In the genomic region with DNA sequence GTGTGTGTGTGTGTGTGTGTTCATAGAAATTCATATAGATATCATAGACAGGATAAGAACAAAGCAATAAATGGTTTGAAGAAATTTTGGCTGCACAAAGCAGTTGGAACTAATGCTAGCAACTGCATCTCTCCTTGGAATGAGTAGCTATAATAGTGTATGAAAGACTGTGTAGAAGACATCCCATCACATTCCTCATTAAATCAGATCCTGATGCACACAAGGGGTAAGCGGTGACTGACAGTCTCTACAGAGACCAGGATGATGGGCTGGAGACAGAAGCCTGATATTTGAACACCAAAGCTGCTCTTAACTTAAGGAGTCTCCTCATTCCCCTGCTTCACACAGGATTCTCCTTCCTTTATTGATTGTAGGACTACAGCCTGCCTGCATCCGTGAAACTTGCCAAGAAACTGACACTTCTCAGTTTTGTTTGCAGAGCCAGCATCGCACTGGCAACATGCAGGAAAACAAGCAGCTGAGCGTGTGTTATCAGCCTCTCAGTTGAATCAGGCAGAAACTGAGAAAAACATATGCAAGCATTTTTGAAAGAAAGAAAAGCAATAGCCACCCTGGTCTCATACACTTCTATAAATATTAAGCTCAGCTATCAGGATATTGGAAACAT, we compare ENCODE assay signal across 22 mouse cellular contexts.
A peak's percentile ranks its signal among the peaks of the same experiment; 100 is the strongest.
DNase-seq lines count a peak whose midpoint lies in the region; ATAC-seq and TF ChIP-seq lines count a peak whose summit lies in the region.
"Had no signal": no experiment of that assay in that cellular context is flagged by ENCODE, and none has a peak within 500 bp of the region (broad histone marks: within the 10 kb centered on the region; RNA-seq: fewer than 3 reads in every experiment).

No protein-coding gene starts in this region.

- H3K27ac ChIP-seq in embryonic facial prominence, embryonic 14.5 days (replicated peaks; ENCODE audit: low read depth, low read length) = no peak overlapping the region
- H3K27ac ChIP-seq in embryonic facial prominence, embryonic 10.5 days (replicated peaks) = no peak overlapping the region
- H3K27ac ChIP-seq in hindbrain, postnatal 0 days = no peak overlapping the region
- no peak overlapping the region for H3K27ac ChIP-seq in hindbrain, embryonic 11.5 days (ENCODE audit: low read depth, low read length)
- H3K27ac ChIP-seq in midbrain, embryonic 11.5 days (ENCODE audit: low read depth, low read length) = no peak overlapping the region
- no peak overlapping the region for H3K27ac ChIP-seq in midbrain, embryonic 13.5 days
- 0 out of 2 replicates have a peak overlapping the region, but pooled peaks have one; percentile 20 for H3K27ac ChIP-seq in forebrain, embryonic 16.5 days (ENCODE audit: low read length)
- H3K27ac ChIP-seq: heart, embryonic 15.5 days; kidney, postnatal 0 days; liver, embryonic 14.5 days; midbrain, embryonic 12.5 days; stomach, postnatal 0 days had no signal

- H3K9me3 ChIP-seq in embryonic facial prominence, embryonic 14.5 days (ENCODE audit: control insufficient read depth, low read length) = no peaks in the 10 kb centered on the region
- H3K9me3 ChIP-seq in embryonic facial prominence, embryonic 10.5 days = peaks cover 4% of the 10 kb centered on the region; the same call in 1 of the 2 replicates
- H3K9me3 ChIP-seq in hindbrain, postnatal 0 days (ENCODE audit: low read length) = no peaks in the 10 kb centered on the region
- no peaks in the 10 kb centered on the region for H3K9me3 ChIP-seq in hindbrain, embryonic 11.5 days (ENCODE audit: control insufficient read depth, low read length)
- no peaks in the 10 kb centered on the region for H3K9me3 ChIP-seq in midbrain, embryonic 11.5 days (ENCODE audit: control insufficient read depth, low read length)
- no peaks in the 10 kb centered on the region for H3K9me3 ChIP-seq in midbrain, embryonic 13.5 days
- peaks cover 4% of the 10 kb centered on the region; the same call in 1 of the 2 replicates for H3K9me3 ChIP-seq in forebrain, embryonic 16.5 days (ENCODE audit: control insufficient read depth, low read length)
- H3K9me3 ChIP-seq: heart, embryonic 15.5 days had no signal

- TF ChIP-seq CTCF in hindbrain, postnatal 0 days (IDR thresholded peaks at IDR 0.05; ENCODE audit: low read depth) = no peak

- ATAC-seq in embryonic facial prominence, embryonic 14.5 days (ENCODE audit: low read depth) = no peak
- peak; percentile 43; the same call in 1 of the 2 replicates for ATAC-seq in hindbrain, postnatal 0 days
- ATAC-seq in hindbrain, embryonic 11.5 days (ENCODE audit: low FRiP score) = no peak
- no peak for ATAC-seq in midbrain, embryonic 11.5 days (ENCODE audit: low FRiP score)
- ATAC-seq in midbrain, embryonic 13.5 days = no peak
- ATAC-seq in forebrain, embryonic 16.5 days = peak; percentile 92
- ATAC-seq: CD4-positive, CD25-positive, alpha-beta regulatory T cell, adult 4 months; Patski had no signal

- DNase-seq in embryonic facial prominence, embryonic 14.5 days (ENCODE audit: low spot score) = peak; percentile 29
- DNase-seq in embryonic facial prominence, embryonic 10.5 days (ENCODE audit: low spot score) = no peak
- DNase-seq in hindbrain, postnatal 0 days (ENCODE audit: low spot score) = peak; percentile 51
- no peak for DNase-seq in hindbrain, embryonic 11.5 days (ENCODE audit: low spot score)
- DNase-seq in midbrain, embryonic 11.5 days (ENCODE audit: low spot score, missing footprints) = peak; percentile 77
- DNase-seq: adrenal gland, adult 8-10 months; cerebellum, adult 11-12 months; cerebellum, postnatal 36 days; gastrocnemius, postnatal 25 days; heart, postnatal 4 days; kidney, adult 18-20 months; thymus, postnatal 14 days had no signal

- H3K36me3 ChIP-seq in embryonic facial prominence, embryonic 14.5 days (ENCODE audit: control insufficient read depth, insufficient read depth, low read length) = no peaks in the 10 kb centered on the region
- H3K36me3 ChIP-seq in embryonic facial prominence, embryonic 10.5 days (replicated peaks) = no peaks in the 10 kb centered on the region
- no peaks in the 10 kb centered on the region for H3K36me3 ChIP-seq in hindbrain, postnatal 0 days (ENCODE audit: insufficient read depth, low read length)
- no peaks in the 10 kb centered on the region for H3K36me3 ChIP-seq in hindbrain, embryonic 11.5 days (ENCODE audit: control insufficient read depth, insufficient read depth, low read length)
- no peaks in the 10 kb centered on the region for H3K36me3 ChIP-seq in midbrain, embryonic 11.5 days (ENCODE audit: control insufficient read depth, insufficient read depth, low read length)
- no peaks in the 10 kb centered on the region for H3K36me3 ChIP-seq in midbrain, embryonic 13.5 days
- H3K36me3 ChIP-seq in forebrain, embryonic 16.5 days (ENCODE audit: control insufficient read depth, insufficient read depth) = no peaks in the 10 kb centered on the region
- H3K36me3 ChIP-seq: heart, embryonic 15.5 days; midbrain, embryonic 12.5 days had no signal

- H3K9ac ChIP-seq in embryonic facial prominence, embryonic 14.5 days (ENCODE audit: low read depth, low read length) = no peak overlapping the region
- no peak overlapping the region for H3K9ac ChIP-seq in hindbrain, postnatal 0 days (replicated peaks; ENCODE audit: low read length)
- H3K9ac ChIP-seq in hindbrain, embryonic 11.5 days (ENCODE audit: low read depth, low read length) = no peak overlapping the region
- no peak overlapping the region for H3K9ac ChIP-seq in midbrain, embryonic 11.5 days (ENCODE audit: low read length)
- no peak overlapping the region for H3K9ac ChIP-seq in midbrain, embryonic 13.5 days (replicated peaks)
- H3K9ac ChIP-seq in forebrain, embryonic 16.5 days (replicated peaks; ENCODE audit: low read depth, low read length) = no peak overlapping the region
- H3K9ac ChIP-seq: heart, embryonic 15.5 days; liver, embryonic 14.5 days; midbrain, embryonic 12.5 days had no signal

- no peaks in the 10 kb centered on the region for H3K4me1 ChIP-seq in embryonic facial prominence, embryonic 14.5 days (ENCODE audit: control insufficient read depth, insufficient read depth, low read length)
- H3K4me1 ChIP-seq in embryonic facial prominence, embryonic 10.5 days = no peaks in the 10 kb centered on the region
- no peaks in the 10 kb centered on the region for H3K4me1 ChIP-seq in hindbrain, postnatal 0 days (ENCODE audit: insufficient read depth, low read length)
- H3K4me1 ChIP-seq in hindbrain, embryonic 11.5 days (replicated peaks; ENCODE audit: control insufficient read depth, insufficient read depth, low read length) = no peaks in the 10 kb centered on the region
- no peaks in the 10 kb centered on the region for H3K4me1 ChIP-seq in midbrain, embryonic 11.5 days (ENCODE audit: control insufficient read depth, insufficient read depth, low read length)
- H3K4me1 ChIP-seq in midbrain, embryonic 13.5 days (replicated peaks) = no peaks in the 10 kb centered on the region
- H3K4me1 ChIP-seq in forebrain, embryonic 16.5 days (replicated peaks; ENCODE audit: control insufficient read depth, insufficient read depth, low read length) = peaks cover 10% of the 10 kb centered on the region
- H3K4me1 ChIP-seq: midbrain, embryonic 12.5 days had no signal

- no peaks in the 10 kb centered on the region for H3K27me3 ChIP-seq in embryonic facial prominence, embryonic 14.5 days (replicated peaks; ENCODE audit: control insufficient read depth, insufficient read depth, low read length)
- no peaks in the 10 kb centered on the region for H3K27me3 ChIP-seq in embryonic facial prominence, embryonic 10.5 days (replicated peaks; ENCODE audit: low read depth, poor library complexity, severe bottlenecking)
- no peaks in the 10 kb centered on the region for H3K27me3 ChIP-seq in hindbrain, postnatal 0 days (ENCODE audit: insufficient read depth, low read length)
- no peaks in the 10 kb centered on the region for H3K27me3 ChIP-seq in hindbrain, embryonic 11.5 days (ENCODE audit: control insufficient read depth, insufficient read depth, low read length)
- no peaks in the 10 kb centered on the region for H3K27me3 ChIP-seq in midbrain, embryonic 11.5 days (ENCODE audit: control insufficient read depth, insufficient read depth, low read length)
- no peaks in the 10 kb centered on the region for H3K27me3 ChIP-seq in midbrain, embryonic 13.5 days
- H3K27me3 ChIP-seq in forebrain, embryonic 16.5 days (replicated peaks; ENCODE audit: control insufficient read depth, insufficient read depth, low read length) = no peaks in the 10 kb centered on the region
- H3K27me3 ChIP-seq: heart, embryonic 15.5 days; midbrain, embryonic 12.5 days; Patski had no signal

- H3K4me2 ChIP-seq in embryonic facial prominence, embryonic 14.5 days (ENCODE audit: low read depth, low read length) = no peak overlapping the region
- no peak overlapping the region for H3K4me2 ChIP-seq in hindbrain, postnatal 0 days (ENCODE audit: low read depth, low read length)
- no peak overlapping the region for H3K4me2 ChIP-seq in hindbrain, embryonic 11.5 days (replicated peaks; ENCODE audit: low read depth, low read length)
- H3K4me2 ChIP-seq in midbrain, embryonic 11.5 days = no peak overlapping the region
- no peak overlapping the region for H3K4me2 ChIP-seq in midbrain, embryonic 13.5 days (replicated peaks)
- no peak overlapping the region for H3K4me2 ChIP-seq in forebrain, embryonic 16.5 days (ENCODE audit: low read length)
- H3K4me2 ChIP-seq: heart, embryonic 15.5 days; midbrain, embryonic 12.5 days had no signal

- WGBS in embryonic facial prominence, embryonic 14.5 days = 55% methylated on average over 4 of the region's 4 CpGs
- 83% methylated on average over 4 of the region's 4 CpGs for WGBS in embryonic facial prominence, embryonic 10.5 days
- 46% methylated on average over 4 of the region's 4 CpGs for WGBS in hindbrain, postnatal 0 days
- WGBS in hindbrain, embryonic 11.5 days = 81% methylated on average over 4 of the region's 4 CpGs
- WGBS in midbrain, embryonic 11.5 days = 86% methylated on average over 4 of the region's 4 CpGs
- WGBS in midbrain, embryonic 13.5 days = 77% methylated on average over 4 of the region's 4 CpGs
- WGBS in forebrain, embryonic 16.5 days = 38% methylated on average over 4 of the region's 4 CpGs

- H3K4me3 ChIP-seq in embryonic facial prominence, embryonic 14.5 days (ENCODE audit: low read depth, low read length) = no peak overlapping the region
- H3K4me3 ChIP-seq in embryonic facial prominence, embryonic 10.5 days = no peak overlapping the region
- H3K4me3 ChIP-seq in hindbrain, postnatal 0 days (ENCODE audit: low read length) = no peak overlapping the region
- H3K4me3 ChIP-seq in hindbrain, embryonic 11.5 days (ENCODE audit: low read depth, low read length) = no peak overlapping the region
- H3K4me3 ChIP-seq in midbrain, embryonic 11.5 days (ENCODE audit: low read depth, low read length) = no peak overlapping the region
- H3K4me3 ChIP-seq in midbrain, embryonic 13.5 days (replicated peaks) = no peak overlapping the region
- H3K4me3 ChIP-seq in forebrain, embryonic 16.5 days (replicated peaks; ENCODE audit: low read length) = no peak overlapping the region
- H3K4me3 ChIP-seq: heart, embryonic 15.5 days; midbrain, embryonic 12.5 days; myocyte had no signal

Comparison
In these comparisons a context has a peak if more than half of its experiments do, and no peak if none do; other contexts are left out.
1. ATAC-seq: peak in hindbrain, postnatal 0 days (single experiment) and forebrain, embryonic 16.5 days (single experiment); none in embryonic facial prominence, embryonic 14.5 days (single experiment), hindbrain, embryonic 11.5 days (single experiment), midbrain, embryonic 11.5 days (single experiment) and midbrain, embryonic 13.5 days (single experiment).
2. DNase-seq: peak in embryonic facial prominence, embryonic 14.5 days (single experiment), hindbrain, postnatal 0 days (single experiment) and midbrain, embryonic 11.5 days (single experiment); none in embryonic facial prominence, embryonic 10.5 days (single experiment) and hindbrain, embryonic 11.5 days (single experiment).